Mouse (Mus musculus) hindbrain, embryonic 13.5 days (tissue): ENCODE measurements around the gene Wfdc17. TPM values are rescaled to one million over a fixed set of nuclear protein-coding genes. Genes with fewer than 3 reads are reported as not detected.

Experiments used
- ATAC-seq: fragments of 200-750 bp; cut with Nextera tagmentation; 2 replicates; pipeline ENCODE4 v1.8.0; 2017; ENCODE audit warnings: moderate TSS enrichment; ENCODE audit not compliant: low FRiP score
- H3K27ac ChIP-seq: fragments of 300-500 bp; sonication (generic); 2 replicates; pipeline ENCODE4 v1.5.1; 2015; ENCODE audit warnings: inconsistent platforms, mild to moderate bottlenecking, moderate library complexity
- H3K27me3 ChIP-seq: fragments of 300-500 bp; sonication (generic); 2 replicates; pipeline ENCODE4 v1.6.1; 2015; ENCODE audit warnings: mild to moderate bottlenecking, inconsistent platforms
- H3K36me3 ChIP-seq: fragments of 300-500 bp; sonication (generic); 2 replicates; pipeline ENCODE4 v1.6.1; 2015; ENCODE audit warnings: mild to moderate bottlenecking, inconsistent platforms
- H3K4me1 ChIP-seq: fragments of 300-500 bp; sonication (generic); replicated peaks from 2 replicates; pipeline ENCODE4 v1.6.1; 2015; ENCODE audit warnings: inconsistent platforms
- H3K4me2 ChIP-seq: fragments of 300-500 bp; sonication (generic); 2 replicates; pipeline ENCODE4 v1.6.1; 2015; ENCODE audit warnings: inconsistent platforms, mild to moderate bottlenecking, moderate library complexity
- H3K4me3 ChIP-seq: fragments of 300-500 bp; sonication (generic); 2 replicates; pipeline ENCODE4 v1.5.1; 2015; ENCODE audit warnings: mild to moderate bottlenecking, inconsistent platforms
- H3K9ac ChIP-seq: fragments of 300-500 bp; sonication (generic); 2 replicates; pipeline ENCODE4 v1.6.1; 2015; ENCODE audit warnings: mild to moderate bottlenecking, inconsistent platforms
- H3K9me3 ChIP-seq: fragments of 300-500 bp; sonication (generic); 2 replicates; pipeline ENCODE4 v1.6.1; 2016; ENCODE audit warnings: inconsistent platforms
- WGBS: fragments of 180-500 bp; shearing (Covaris S2); methylation state at CpG from one replicate; pipeline ENCODE4 v1.1.7; 2015; 5-methylcytosine and 5-hydroxymethylcytosine counted together
- polyA plus RNA-seq: library from polyadenylated mRNA; unstranded; fragments of >200 nt; fragmentation: Nextera tagmentation; extraction: Ambion mirVana; gene quantifications from 2 replicates; pipeline ENCODE4 v1.2.1, GENCODE M21; 2015

The Wfdc17 gene
- polyA plus RNA-seq, 1 experiment from 2014 or later: 0.35 TPM

DNA sequence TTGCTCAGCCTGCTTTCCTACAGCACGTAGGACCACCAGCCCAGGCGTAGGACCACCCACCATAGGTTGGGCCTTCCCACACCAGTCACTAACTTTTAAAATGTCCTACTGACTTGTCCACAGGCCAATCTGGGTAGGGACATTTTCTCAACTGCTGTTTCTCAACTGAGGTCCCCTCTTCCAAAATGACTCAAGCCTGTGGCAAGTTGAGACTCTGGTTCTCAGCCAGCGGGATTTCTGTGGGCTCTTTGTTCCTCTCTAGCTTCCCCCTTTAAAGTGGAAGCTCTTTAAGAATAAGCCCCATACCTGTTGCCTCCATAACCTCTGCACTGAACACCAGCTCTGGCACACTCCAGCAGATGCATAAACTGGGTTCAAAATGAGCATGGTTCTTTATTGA is 39.7 kb downstream of the Wfdc17 start:
- no peaks in the 10 kb centered on the region for H3K9me3 ChIP-seq
- H3K27me3 ChIP-seq: peaks cover 51% of the 10 kb centered on the region
- H3K9ac ChIP-seq: no peak overlapping the region
- no peak for ATAC-seq
- H3K4me3 ChIP-seq: no peak overlapping the region
- H3K36me3 ChIP-seq: no peaks in the 10 kb centered on the region
- H3K27ac ChIP-seq: no peak overlapping the region
- H3K4me1 ChIP-seq: no peaks in the 10 kb centered on the region
- H3K4me2 ChIP-seq: no peak overlapping the region
- whole genome bisulfite sequencing: 84% methylated on average over 3 of the region's 3 CpGs

- H3K4me1 ChIP-seq: no peaks in the 10 kb centered on the region
- no peak for ATAC-seq
- H3K4me2 ChIP-seq: no peak overlapping the region
- H3K27me3 ChIP-seq: peaks cover 53% of the 10 kb centered on the region
- no peaks in the 10 kb centered on the region for H3K36me3 ChIP-seq
- H3K4me3 ChIP-seq: no peak overlapping the region
- no peak overlapping the region for H3K9ac ChIP-seq
- H3K9me3 ChIP-seq: no peaks in the 10 kb centered on the region
- WGBS: 68% methylated on average over 4 of the region's 4 CpGs
- no peak overlapping the region for H3K27ac ChIP-seq
Measured at GRCm38 (mm10) chr11:83746152-83746551, 42.4 kb downstream of the Wfdc17 start.

DNA sequence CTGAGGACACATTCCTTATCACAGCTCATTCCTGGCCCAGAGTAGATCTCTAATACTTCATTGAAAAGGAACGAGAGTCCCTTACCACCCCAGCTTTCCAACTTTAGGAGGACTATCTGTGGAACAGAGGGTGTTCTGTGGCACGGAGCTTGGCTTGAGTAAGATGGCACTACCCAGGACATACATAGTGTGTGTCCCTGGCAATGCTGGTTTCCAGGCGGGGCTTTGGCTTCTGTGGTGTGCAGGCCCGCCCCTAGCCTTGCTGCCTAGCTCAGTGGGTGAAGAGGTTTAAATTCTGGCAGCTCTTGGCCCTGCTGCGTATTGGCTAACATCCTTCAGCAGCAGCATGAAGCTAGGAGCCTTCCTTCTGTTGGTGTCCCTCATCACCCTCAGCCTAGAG is 42.9 kb downstream of the Wfdc17 start, which contains the start of gene Wfdc21:
TSS of gene Wfdc21 (plus strand) at position 260 of the 400 bp plus-strand sequence.
- Histone ChIP-seq H3K27me3 (peaks cover 54% of the 10 kb centered on the region), H3K36me3 (no peaks in the 10 kb centered on the region), H3K4me2 (no peak within 1 kb of the TSS), H3K4me1 (no peaks in the 10 kb centered on the region), H3K4me3 (no peak within 1 kb of the TSS), H3K27ac (no peak within 1 kb of the TSS), H3K9me3 (no peaks in the 10 kb centered on the region), H3K9ac (no peak within 1 kb of the TSS)
- no peak for ATAC-seq
- WGBS: 80% methylated on average over 5 of the region's 5 CpGs

- no peaks in the 10 kb centered on the region for H3K36me3 ChIP-seq
- no peak overlapping the region for H3K27ac ChIP-seq
- H3K4me3 ChIP-seq: no peak overlapping the region
- H3K4me2 ChIP-seq: no peak overlapping the region
- H3K9me3 ChIP-seq: no peaks in the 10 kb centered on the region
- no peak overlapping the region for H3K9ac ChIP-seq
- no peak for ATAC-seq
- WGBS: 78% methylated on average over 6 of the region's 6 CpGs
- H3K4me1 ChIP-seq: no peaks in the 10 kb centered on the region
- peaks cover 64% of the 10 kb centered on the region for H3K27me3 ChIP-seq
Measured at GRCm38 (mm10) chr11:83747376-83748265, 43.8 kb downstream of the Wfdc17 start.

DNA sequence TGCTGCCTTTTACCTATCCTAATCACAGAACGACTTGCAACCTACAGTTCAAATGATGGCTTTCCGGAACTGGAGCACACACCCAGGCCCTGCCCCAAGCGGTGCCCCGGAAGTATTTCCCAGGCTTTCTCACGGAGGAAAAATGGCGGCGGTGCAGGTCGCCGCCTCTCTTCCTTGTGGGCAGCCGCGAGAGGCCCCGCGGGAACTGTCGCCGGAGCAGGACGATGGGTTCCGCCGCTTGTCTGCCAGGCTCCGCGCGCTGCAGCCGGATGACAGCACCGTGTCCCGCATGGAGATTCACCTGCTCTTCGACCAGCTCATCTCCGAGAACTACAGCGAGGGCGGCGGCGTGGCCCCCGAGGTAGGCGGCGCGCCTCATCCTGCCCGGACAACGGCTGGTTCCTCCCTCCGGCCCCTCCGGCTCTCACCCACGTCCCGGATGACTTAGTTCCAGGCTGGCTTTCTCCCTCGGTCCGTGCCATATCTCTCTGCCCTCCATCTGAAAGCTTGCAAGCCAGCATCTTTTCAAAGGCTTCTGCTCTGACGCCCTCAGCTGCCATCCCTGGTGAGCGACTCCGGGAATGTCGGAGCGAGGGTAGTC is 49.9 kb downstream of the Wfdc17 start, which contains the start of gene Heatr6:
TSS of gene Heatr6 (plus strand) at position 116 of the 601 bp plus-strand sequence.
- H3K9me3 ChIP-seq: no peaks in the 10 kb centered on the region
- WGBS: 0% methylated on average over 47 of the region's 47 CpGs
- H3K27me3 ChIP-seq: peaks cover 26% of the 10 kb centered on the region
- H3K4me2 ChIP-seq: peak within 1 kb of the TSS; percentile 75
- peaks cover 27% of the 10 kb centered on the region for H3K4me1 ChIP-seq
- H3K27ac ChIP-seq: peak within 1 kb of the TSS; percentile 95
- ATAC-seq: peak; percentile 98
- peaks cover 27% of the 10 kb centered on the region for H3K36me3 ChIP-seq
- peak within 1 kb of the TSS; percentile 92 for H3K9ac ChIP-seq
- H3K4me3 ChIP-seq: peak within 1 kb of the TSS; percentile 88

DNA sequence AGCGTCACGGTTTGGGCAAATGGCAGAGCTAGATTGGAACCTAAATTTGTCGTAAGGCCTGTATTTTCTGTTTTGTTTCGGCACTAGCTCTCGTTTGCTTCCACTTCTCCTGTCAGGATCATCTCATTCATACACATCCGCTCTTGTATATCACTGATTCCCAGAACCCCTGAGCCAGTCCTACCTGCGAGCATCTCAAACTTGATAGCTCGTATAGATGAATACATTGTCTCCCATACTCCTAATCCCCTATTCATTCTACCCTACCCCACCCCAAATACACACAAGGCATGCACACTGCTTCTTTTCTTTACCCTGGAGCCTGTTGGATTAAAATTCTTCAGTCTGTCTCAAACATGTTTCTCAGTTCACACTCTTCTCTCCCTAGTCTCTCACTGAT is 50.4 kb downstream of the Wfdc17 start:
- Histone ChIP-seq H3K4me2 (peak overlapping the region; percentile 75), H3K27ac (peak overlapping the region; percentile 95), H3K9me3 (no peaks in the 10 kb centered on the region), H3K4me1 (peaks cover 27% of the 10 kb centered on the region), H3K4me3 (peak overlapping the region; percentile 88), H3K9ac (peak overlapping the region; percentile 92), H3K36me3 (peaks cover 32% of the 10 kb centered on the region), H3K27me3 (peaks cover 20% of the 10 kb centered on the region)
- WGBS: 10% methylated on average over 8 of the region's 8 CpGs
- ATAC-seq: no peak

Other genes starting within 250 kb of the Wfdc17 start
- gene Mmp28, start 240.9 kb upstream of the Wfdc17 start, polyA plus RNA-seq: 3.5 and 3.8 TPM in 2 replicates
- 14.7 and 16.4 TPM in 2 replicates for gene Taf15, start 230.9 kb upstream of the Wfdc17 start, polyA plus RNA-seq
- gene Heatr9, start 181.8 kb upstream of the Wfdc17 start, polyA plus RNA-seq: not detected in 2 replicates
- not detected in 2 replicates for gene Ccl5, start 173.5 kb upstream of the Wfdc17 start, polyA plus RNA-seq
- gene Ccl9, start 125.4 kb upstream of the Wfdc17 start, polyA plus RNA-seq: 1.9 and 4.1 TPM in 2 replicates
- gene Ccl6, start 110.9 kb upstream of the Wfdc17 start, polyA plus RNA-seq: 2.3 and 2.7 TPM in 2 replicates
- gene Rpl9-ps1, start 58.4 kb upstream of the Wfdc17 start, polyA plus RNA-seq: not detected in 2 replicates
- gene Ccl3, start 54.6 kb upstream of the Wfdc17 start, polyA plus RNA-seq: 1.6 and 1.8 TPM in 2 replicates
- 0.53 and 0.71 TPM in 2 replicates for gene Ccl4, start 41.4 kb upstream of the Wfdc17 start, polyA plus RNA-seq
- not detected in 2 replicates for gene Wfdc18, start 5.0 kb downstream of the Wfdc17 start, polyA plus RNA-seq
- gene Wfdc21, start 42.9 kb downstream of the Wfdc17 start, polyA plus RNA-seq: 0.53 TPM in 1 of 2 replicates, not detected in the other
- gene Heatr6, start 49.7 kb downstream of the Wfdc17 start, polyA plus RNA-seq: 36.0 and 39.8 TPM in 2 replicates
- 0.10 and 0.19 TPM in 2 replicates for gene Hnf1b, start 146.1 kb downstream of the Wfdc17 start, polyA plus RNA-seq
- gene Ddx52, start 238.1 kb downstream of the Wfdc17 start, polyA plus RNA-seq: 27.1 and 27.8 TPM in 2 replicates